Mouse (Mus musculus): ENCODE data around the gene Syt9.

DNA sequence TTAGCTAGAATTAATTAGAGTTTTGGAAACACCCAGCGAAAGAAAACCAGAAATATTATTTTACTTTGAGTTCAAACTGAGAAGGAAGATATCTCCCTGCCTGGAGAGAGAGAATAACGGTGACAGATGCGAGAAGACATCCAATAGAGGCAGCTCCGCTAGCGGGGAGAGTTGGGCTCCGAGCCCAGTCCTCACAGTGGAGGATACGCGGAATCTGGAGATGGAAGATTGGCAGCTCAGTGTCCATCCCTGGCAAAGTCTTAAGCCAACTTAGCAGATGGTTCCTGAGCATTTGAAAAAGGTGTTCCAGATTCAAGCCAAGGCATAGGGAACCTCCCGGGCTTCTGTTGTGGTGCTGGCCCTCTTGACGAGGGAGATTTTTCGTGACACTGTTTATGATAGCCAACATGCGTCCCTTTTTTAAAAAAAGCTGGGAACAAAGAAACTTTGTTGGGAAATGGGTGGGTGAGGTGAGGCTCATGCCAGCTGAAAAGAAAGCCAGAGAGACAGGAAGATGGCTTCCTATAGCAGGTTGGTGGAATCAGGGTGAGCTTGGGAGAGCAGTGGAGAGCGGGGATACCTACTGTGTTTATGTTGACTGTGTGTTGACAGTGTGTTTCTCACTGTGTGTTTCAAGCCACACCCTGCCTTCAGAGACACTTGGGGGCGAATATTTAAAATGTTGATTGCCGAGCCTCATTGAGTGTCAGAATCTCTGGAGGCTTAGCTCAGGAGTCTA is 29.7 kb downstream of the Syt9 start:
- TF ChIP-seq POLR2A (IDR thresholded peaks at IDR 0.05; ENCODE audit: insufficient read depth, low read length) (no peak), CTCF (IDR thresholded peaks at IDR 0.05; ENCODE audit: low read depth, low read length) (no peak), EP300 (IDR thresholded peaks at IDR 0.05; ENCODE audit: insufficient read depth, low read depth, low read length) (no peak)

Data from ES-Bruce4 (cell line).